Mouse (Mus musculus): ENCODE measurements at regions not wholly inside any gene's neighbourhood (a gene's known extent, or its start where the extent isn't known, plus 50 kb on each side); places are given as distances from the start of the nearest gene placed in this dataset.

- no peak for ATAC-seq (ENCODE audit: low FRiP score, low read depth)
- Histone ChIP-seq H3K4me2 (replicated peaks) (no peak overlapping the region), H3K4me3 (no peak overlapping the region), H3K36me3 (no peaks in the 10 kb centered on the region), H3K9me3 (0 out of 2 replicates have a peak, but pooled peaks cover 2% of the 10 kb centered on the region), H3K27ac (replicated peaks) (no peak overlapping the region), H3K27me3 (no peaks in the 10 kb centered on the region; the same call in 1 of the 2 replicates), H3K9ac (replicated peaks) (no peak overlapping the region), H3K4me1 (no peaks in the 10 kb centered on the region)
- 83% methylated on average over 5 of the region's 5 CpGs for WGBS
Measured at GRCm38 (mm10) chr1:186019511-186019910, 97.6 kb downstream of the Lyplal1 start.

- Histone ChIP-seq H3K4me3 (no peak overlapping the region), H3K9me3 (no peaks in the 10 kb centered on the region), H3K9ac (replicated peaks) (no peak overlapping the region), H3K27ac (replicated peaks) (no peak overlapping the region), H3K4me1 (no peaks in the 10 kb centered on the region), H3K27me3 (no peaks in the 10 kb centered on the region), H3K4me2 (replicated peaks) (no peak overlapping the region), H3K36me3 (no peaks in the 10 kb centered on the region)
- 86% methylated on average over 10 of the region's 10 CpGs for WGBS
- no peak for ATAC-seq (ENCODE audit: low FRiP score, low read depth)
Measured at GRCm38 (mm10) chr1:186031951-186032350, 85.2 kb downstream of the Lyplal1 start.

GRCm38 (mm10) chr1:186034443-186034842 lies 82.7 kb downstream of the Lyplal1 start:
- H3K27me3 ChIP-seq, result no peaks in the 10 kb centered on the region
- H3K36me3 ChIP-seq, result no peaks in the 10 kb centered on the region
- H3K9ac ChIP-seq (replicated peaks), result no peak overlapping the region
- H3K4me2 ChIP-seq (replicated peaks), result no peak overlapping the region
- H3K9me3 ChIP-seq, result no peaks in the 10 kb centered on the region
- WGBS, result 67% methylated on average over 2 of the region's 2 CpGs
- no peak overlapping the region for H3K4me3 ChIP-seq
- no peaks in the 10 kb centered on the region for H3K4me1 ChIP-seq
- ATAC-seq (ENCODE audit: low FRiP score, low read depth), result no peak
- no peak overlapping the region for H3K27ac ChIP-seq (replicated peaks)
